Mouse (Mus musculus): ENCODE measurements around the gene Rab8a. TPM values are rescaled to one million over a fixed set of nuclear protein-coding genes. Genes with fewer than 3 reads are reported as not detected.

Rab8a gene
- polyA plus RNA-seq, 1 experiment from 2014 or later: 110 TPM

DNA sequence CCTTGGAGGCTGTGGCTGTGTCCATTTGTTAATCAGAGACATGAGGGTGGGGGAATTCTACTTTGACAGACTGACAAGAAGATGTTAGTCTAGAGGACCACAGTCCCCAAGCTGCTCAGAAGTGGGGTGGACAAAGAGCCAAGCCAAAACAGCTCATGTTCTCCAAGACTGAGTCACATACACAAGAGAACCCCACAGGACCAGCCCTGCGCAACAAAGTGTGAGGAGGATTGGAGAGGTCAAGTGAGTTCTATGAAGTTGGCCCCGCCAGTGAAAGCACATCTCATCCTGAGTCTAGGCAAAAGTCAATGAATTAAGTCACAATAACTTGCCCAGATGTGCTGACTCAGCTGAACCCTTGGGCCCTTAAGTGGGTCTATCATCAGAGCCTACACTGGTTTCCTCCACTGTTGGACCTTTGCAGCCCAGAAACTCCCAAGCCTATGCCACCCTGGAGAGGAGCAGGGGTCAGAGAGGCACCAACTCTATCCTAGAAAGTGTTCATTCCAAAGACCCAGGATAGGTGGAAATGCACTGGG lies 26.9 kb downstream of the Rab8a start:
- Histone ChIP-seq H3K27ac (no peak overlapping the region), H3K27me3 (no peaks in the 10 kb centered on the region), H3K9ac (no peak overlapping the region), H3K4me2 (no peak overlapping the region), H3K9me3 (no peaks in the 10 kb centered on the region), H3K4me1 (0 out of 2 replicates have a peak, but pooled peaks cover 3% of the 10 kb centered on the region), H3K4me3 (no peak overlapping the region), H3K36me3 (no peaks in the 10 kb centered on the region)
- ATAC-seq (ENCODE audit: insufficient number of reproducible peaks, low FRiP score, low TSS enrichment, low read depth): no peak
- 89% methylated on average over 2 of the region's 2 CpGs for WGBS

DNA sequence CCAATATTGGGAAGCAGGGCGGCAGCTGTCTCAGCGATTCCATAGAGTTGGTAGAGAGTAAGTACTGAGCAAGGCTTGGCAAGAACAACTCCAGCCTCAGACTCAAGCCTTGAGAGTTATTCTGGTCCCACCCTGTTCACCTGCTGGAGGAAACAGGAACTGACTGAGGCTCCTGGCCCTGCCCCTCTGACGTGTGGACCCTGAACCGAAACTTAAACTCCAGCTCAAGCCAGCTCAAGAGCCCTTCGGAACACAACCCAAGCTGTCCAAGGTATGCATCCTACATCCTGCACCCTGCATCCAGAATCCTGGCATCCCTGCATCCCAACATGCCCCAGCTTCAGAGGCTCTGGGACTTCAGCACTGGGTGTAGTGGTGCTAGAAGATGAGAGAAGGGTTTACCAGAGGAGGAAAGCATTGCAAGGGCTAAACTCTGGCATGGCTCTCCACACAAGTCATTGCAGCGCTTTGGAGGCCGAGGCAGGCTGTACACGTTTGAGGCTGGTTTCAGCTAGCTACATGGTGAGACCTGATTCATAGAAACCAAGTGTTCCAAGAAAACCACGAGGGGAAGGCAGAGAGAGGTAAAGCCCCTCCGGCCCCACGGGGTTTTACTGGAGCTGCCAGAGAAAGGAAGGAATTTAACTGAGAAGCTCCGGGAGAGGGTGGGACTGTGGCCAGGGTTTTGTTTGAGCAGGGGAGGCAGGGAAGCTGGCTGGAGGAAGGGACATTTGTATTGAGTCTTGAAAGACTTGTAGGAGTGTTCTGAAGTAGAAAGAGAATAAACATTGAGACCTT lies 28.6 kb downstream of the Rab8a start, which contains the start of gene Hsh2d:
Gene Hsh2d, plus strand, starts transcription at position 222 of the 798 bp plus-strand sequence.
- Histone ChIP-seq H3K36me3 (no peaks in the 10 kb centered on the region), H3K27ac (no peak within 1 kb of the TSS), H3K9ac (no peak within 1 kb of the TSS), H3K4me2 (no peak within 1 kb of the TSS), H3K4me1 (0 out of 2 replicates have a peak, but pooled peaks cover 3% of the 10 kb centered on the region), H3K4me3 (no peak within 1 kb of the TSS), H3K9me3 (no peaks in the 10 kb centered on the region), H3K27me3 (no peaks in the 10 kb centered on the region)
- no peak for ATAC-seq (ENCODE audit: insufficient number of reproducible peaks, low FRiP score, low TSS enrichment, low read depth)
- WGBS: 56% methylated on average over 12 of the region's 12 CpGs

DNA sequence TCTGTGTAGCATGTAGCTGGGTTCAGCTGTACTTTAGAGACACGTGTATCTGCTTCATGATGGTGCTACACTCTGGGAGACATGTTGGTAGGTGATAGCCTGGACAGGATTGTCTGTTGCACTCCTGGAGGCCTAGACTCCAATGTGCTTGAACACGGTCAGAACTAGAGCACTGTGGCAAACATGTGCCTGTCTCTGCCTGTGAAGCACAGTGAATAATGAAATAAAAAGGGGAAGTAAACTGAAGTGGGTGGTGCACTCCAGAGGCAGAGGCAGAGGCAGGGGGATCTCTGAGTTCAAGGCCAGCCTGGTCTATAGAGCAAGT lies 29.2 kb downstream of the Rab8a start:
- H3K4me1 ChIP-seq: 0 out of 2 replicates have a peak, but pooled peaks cover 3% of the 10 kb centered on the region
- H3K4me3 ChIP-seq: no peak overlapping the region
- H3K27me3 ChIP-seq: no peaks in the 10 kb centered on the region
- WGBS: 87% methylated on average over 2 of the region's 2 CpGs
- no peak for ATAC-seq (ENCODE audit: insufficient number of reproducible peaks, low FRiP score, low TSS enrichment, low read depth)
- H3K4me2 ChIP-seq: no peak overlapping the region
- no peaks in the 10 kb centered on the region for H3K9me3 ChIP-seq
- H3K27ac ChIP-seq: no peak overlapping the region
- H3K36me3 ChIP-seq: no peaks in the 10 kb centered on the region
- no peak overlapping the region for H3K9ac ChIP-seq

DNA sequence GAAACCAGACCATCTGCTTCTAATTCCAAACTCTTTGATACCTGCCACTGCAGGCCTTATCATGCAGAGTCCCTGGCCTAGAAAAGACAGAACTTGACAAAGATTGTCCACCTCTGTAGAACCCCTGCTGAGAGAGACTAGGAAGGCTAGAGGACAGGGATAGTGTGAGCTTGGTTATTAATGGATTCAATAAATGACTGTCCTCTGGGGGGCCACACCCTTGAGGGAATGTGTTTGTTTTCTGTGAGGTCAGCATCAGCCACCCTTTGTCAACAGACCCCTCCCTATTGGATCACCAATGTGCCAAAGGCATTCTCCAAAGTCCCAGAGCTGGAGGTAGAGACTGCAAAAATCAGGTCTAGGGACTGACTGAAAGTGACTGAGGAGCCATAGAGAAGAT lies 31.1 kb downstream of the Rab8a start:
- no peak for ATAC-seq (ENCODE audit: insufficient number of reproducible peaks, low FRiP score, low TSS enrichment, low read depth)
- H3K9me3 ChIP-seq: no peaks in the 10 kb centered on the region
- no peak overlapping the region for H3K27ac ChIP-seq
- no peaks in the 10 kb centered on the region for H3K27me3 ChIP-seq
- no peak overlapping the region for H3K9ac ChIP-seq
- no peak overlapping the region for H3K4me3 ChIP-seq
- H3K4me2 ChIP-seq: no peak overlapping the region
- H3K36me3 ChIP-seq: no peaks in the 10 kb centered on the region
- 0 out of 2 replicates have a peak, but pooled peaks cover 3% of the 10 kb centered on the region for H3K4me1 ChIP-seq

DNA sequence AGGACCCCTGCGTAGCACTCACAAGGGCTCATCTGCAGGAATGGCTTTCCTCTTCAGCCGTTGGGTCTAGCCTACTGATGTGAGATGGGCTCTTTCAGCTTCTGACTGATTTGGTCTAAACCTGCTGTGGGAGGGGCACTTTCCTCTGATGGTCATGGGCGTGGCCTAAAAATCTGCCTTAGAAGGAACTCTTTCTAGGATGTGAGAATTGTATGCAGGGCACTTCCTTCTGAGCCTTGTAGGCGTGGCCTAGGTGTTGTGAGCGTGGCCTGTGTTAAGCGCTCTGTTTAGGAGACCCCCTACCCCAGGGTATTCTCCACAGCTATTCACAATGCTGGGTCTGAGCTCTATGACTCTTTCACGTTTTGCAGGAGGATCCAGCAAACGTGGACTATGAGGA lies 37.0 kb downstream of the Rab8a start:
- Histone ChIP-seq H3K36me3 (no peaks in the 10 kb centered on the region), H3K27me3 (no peaks in the 10 kb centered on the region), H3K27ac (no peak overlapping the region), H3K4me2 (no peak overlapping the region), H3K4me3 (no peak overlapping the region), H3K9ac (no peak overlapping the region), H3K9me3 (no peaks in the 10 kb centered on the region), H3K4me1 (no peaks in the 10 kb centered on the region)
- 59% methylated on average over 8 of the region's 8 CpGs for WGBS
- no peak for ATAC-seq (ENCODE audit: insufficient number of reproducible peaks, low FRiP score, low TSS enrichment, low read depth)

DNA sequence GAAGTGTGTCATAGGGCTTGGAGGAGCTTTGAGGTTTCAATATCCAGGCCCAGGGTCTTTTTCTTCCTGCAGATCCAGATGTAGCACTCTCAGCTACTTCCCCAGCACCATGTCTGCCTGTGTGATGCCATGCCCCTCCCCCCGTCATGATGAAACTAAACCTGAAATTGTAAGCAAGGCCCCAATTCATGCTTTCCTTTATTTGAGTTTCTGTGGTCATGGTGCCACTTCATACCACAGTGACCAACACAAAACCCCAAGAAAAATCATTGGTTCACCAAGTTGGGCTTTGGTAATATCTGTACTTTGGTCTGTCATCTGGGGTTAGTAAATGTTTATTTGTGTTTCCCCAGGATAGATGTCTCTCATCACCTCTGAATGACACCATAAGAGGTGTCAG lies 47.6 kb downstream of the Rab8a start:
- H3K27me3 ChIP-seq: 0 out of 2 replicates have a peak, but pooled peaks cover 4% of the 10 kb centered on the region
- no peaks in the 10 kb centered on the region for H3K36me3 ChIP-seq
- no peak overlapping the region for H3K27ac ChIP-seq
- no peak overlapping the region for H3K4me3 ChIP-seq
- 65% methylated on average over 1 of the region's 1 CpGs for WGBS
- H3K9ac ChIP-seq: no peak overlapping the region
- H3K4me1 ChIP-seq: no peaks in the 10 kb centered on the region
- H3K9me3 ChIP-seq: peaks cover 2% of the 10 kb centered on the region; the same call in 1 of the 2 replicates
- H3K4me2 ChIP-seq: no peak overlapping the region
- no peak for ATAC-seq (ENCODE audit: insufficient number of reproducible peaks, low FRiP score, low TSS enrichment, low read depth)

DNA sequence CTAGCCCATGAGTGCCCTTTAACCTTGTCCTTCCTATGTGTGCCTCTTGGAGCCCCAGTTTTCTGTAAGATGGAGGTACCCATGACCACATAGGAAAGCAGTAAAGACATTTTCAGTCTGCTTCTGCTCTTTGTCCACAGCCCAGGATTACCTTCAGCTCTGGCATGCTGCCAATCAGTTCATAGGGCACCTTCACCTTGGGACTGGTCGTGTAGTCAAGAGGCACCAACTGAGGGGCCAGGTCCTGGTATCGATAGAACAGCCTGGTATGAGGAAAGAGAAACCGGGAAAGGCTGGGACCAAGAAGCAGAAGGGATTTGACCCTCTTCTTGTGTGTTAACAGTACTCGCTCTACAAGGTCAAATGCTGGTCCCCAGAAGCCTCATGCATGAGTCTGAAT lies 49.2 kb downstream of the Rab8a start:
- Histone ChIP-seq H3K4me2 (no peak overlapping the region), H3K9me3 (no peaks in the 10 kb centered on the region), H3K36me3 (no peaks in the 10 kb centered on the region), H3K4me1 (no peaks in the 10 kb centered on the region), H3K27me3 (0 out of 2 replicates have a peak, but pooled peaks cover 4% of the 10 kb centered on the region), H3K4me3 (no peak overlapping the region), H3K27ac (no peak overlapping the region), H3K9ac (no peak overlapping the region)
- WGBS: 74% methylated on average over 4 of the region's 4 CpGs
- ATAC-seq (ENCODE audit: insufficient number of reproducible peaks, low FRiP score, low TSS enrichment, low read depth): no peak

DNA sequence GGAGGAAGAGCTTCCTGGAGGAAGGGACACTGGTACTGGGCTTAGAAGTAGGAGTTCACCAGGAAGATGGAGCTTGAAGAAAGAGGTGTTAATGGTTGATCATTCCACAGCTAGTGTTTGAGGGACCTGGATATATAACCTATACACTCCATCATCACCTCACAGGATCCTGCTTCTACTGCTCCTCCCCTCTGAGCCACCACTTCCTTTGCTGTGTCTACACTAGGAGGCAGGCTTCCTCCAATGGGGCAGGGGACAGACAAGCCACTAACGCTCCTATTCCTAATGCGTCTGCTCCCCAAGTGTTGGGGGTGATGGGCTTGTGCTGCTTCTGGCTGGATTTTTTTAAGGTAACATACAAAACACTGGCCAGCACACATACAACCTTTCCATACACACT lies 49.7 kb downstream of the Rab8a start:
- Histone ChIP-seq H3K9ac (no peak overlapping the region), H3K4me2 (no peak overlapping the region), H3K4me3 (no peak overlapping the region), H3K4me1 (no peaks in the 10 kb centered on the region), H3K27ac (no peak overlapping the region), H3K36me3 (no peaks in the 10 kb centered on the region), H3K27me3 (0 out of 2 replicates have a peak, but pooled peaks cover 4% of the 10 kb centered on the region), H3K9me3 (no peaks in the 10 kb centered on the region)
- ATAC-seq (ENCODE audit: insufficient number of reproducible peaks, low FRiP score, low TSS enrichment, low read depth): no peak
- WGBS: 63% methylated on average over 2 of the region's 2 CpGs

DNA sequence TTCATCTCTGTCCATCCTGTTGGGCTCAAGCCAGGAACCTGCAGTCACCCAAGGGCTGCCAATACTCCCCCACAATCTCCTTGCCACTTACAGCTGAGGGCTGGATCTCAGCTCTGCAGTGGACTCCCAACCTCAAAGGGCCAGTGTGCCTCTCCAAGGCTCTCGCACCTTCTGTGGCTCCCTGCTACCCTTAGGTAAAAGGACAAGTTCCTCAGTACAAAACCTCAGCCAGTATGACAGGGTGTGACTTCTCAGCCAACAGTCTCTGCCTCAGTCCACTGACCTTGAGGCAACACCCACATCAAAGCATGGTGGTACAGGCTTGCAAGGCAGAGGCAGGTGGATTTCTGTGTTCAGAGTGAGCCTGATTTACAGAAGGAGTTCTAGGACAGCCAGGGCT lies 50.8 kb downstream of the Rab8a start:
- Histone ChIP-seq H3K4me2 (no peak overlapping the region), H3K4me3 (no peak overlapping the region), H3K36me3 (no peaks in the 10 kb centered on the region), H3K4me1 (no peaks in the 10 kb centered on the region), H3K9me3 (no peaks in the 10 kb centered on the region), H3K9ac (no peak overlapping the region), H3K27me3 (peaks cover 4% of the 10 kb centered on the region; the same call in 1 of the 2 replicates), H3K27ac (no peak overlapping the region)
- WGBS: 78% methylated on average over 1 of the region's 1 CpGs
- no peak for ATAC-seq (ENCODE audit: insufficient number of reproducible peaks, low FRiP score, low TSS enrichment, low read depth)

DNA sequence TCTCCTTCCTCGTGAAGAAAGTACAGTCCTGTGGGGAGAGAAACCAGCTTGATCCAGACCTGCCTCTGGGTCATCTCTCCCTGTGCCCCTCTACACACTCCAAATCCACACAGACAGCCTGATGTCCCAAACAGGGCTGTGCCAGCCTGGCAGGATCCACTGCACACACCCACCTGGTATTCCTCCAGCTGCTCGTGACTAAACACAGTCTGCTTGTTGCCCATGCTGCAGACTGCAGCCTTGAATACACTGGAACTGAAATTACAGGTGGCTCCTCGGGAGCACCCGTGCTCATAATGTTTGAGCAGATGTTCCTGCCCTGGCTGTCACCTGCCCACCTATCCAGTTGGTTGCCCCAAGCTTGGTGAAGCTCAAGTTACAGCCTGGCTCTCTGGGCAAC lies 51.8 kb downstream of the Rab8a start, which contains the start of gene Cib3:
Gene Cib3, minus strand, starts transcription at position 87 of the 400 bp plus-strand sequence.
- no peak within 1 kb of the TSS for H3K4me3 ChIP-seq
- H3K4me2 ChIP-seq: no peak within 1 kb of the TSS
- no peaks in the 10 kb centered on the region for H3K36me3 ChIP-seq
- H3K9me3 ChIP-seq: no peaks in the 10 kb centered on the region
- no peak within 1 kb of the TSS for H3K27ac ChIP-seq
- no peak within 1 kb of the TSS for H3K9ac ChIP-seq
- ATAC-seq (ENCODE audit: insufficient number of reproducible peaks, low FRiP score, low TSS enrichment, low read depth): no peak
- H3K4me1 ChIP-seq: no peaks in the 10 kb centered on the region
- WGBS: 48% methylated on average over 4 of the region's 4 CpGs
- peaks cover 4% of the 10 kb centered on the region; the same call in 1 of the 2 replicates for H3K27me3 ChIP-seq

DNA sequence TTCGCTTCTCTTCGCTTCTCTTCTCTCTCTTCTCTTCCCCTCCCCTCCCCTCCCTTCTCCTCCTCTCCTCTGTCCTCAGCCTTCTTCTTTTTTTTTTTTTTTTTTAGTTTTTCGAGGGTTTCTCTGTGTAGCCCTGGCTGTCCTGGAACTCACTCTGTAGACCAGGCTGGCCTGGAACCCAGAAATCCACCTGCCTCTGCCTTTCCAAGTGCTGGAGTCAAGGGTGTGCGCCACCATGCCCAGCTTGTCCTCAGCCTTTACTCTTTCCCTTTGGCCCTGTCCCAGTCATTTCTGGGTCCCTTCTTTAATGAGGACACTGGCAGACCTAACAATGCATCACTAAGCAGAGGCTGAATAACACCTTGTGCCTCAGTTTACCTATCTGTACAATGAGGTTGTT lies 52.5 kb downstream of the Rab8a start, which contains the start of gene Gm11034:
Gene Gm11034, minus strand, starts transcription at position 101 of the 400 bp plus-strand sequence.
- Histone ChIP-seq H3K4me3 (no peak within 1 kb of the TSS), H3K4me2 (no peak within 1 kb of the TSS), H3K4me1 (no peaks in the 10 kb centered on the region), H3K27me3 (peaks cover 4% of the 10 kb centered on the region; the same call in 1 of the 2 replicates), H3K36me3 (no peaks in the 10 kb centered on the region), H3K27ac (no peak within 1 kb of the TSS), H3K9me3 (no peaks in the 10 kb centered on the region), H3K9ac (no peak within 1 kb of the TSS)
- WGBS: 70% methylated on average over 4 of the region's 4 CpGs
- no peak for ATAC-seq (ENCODE audit: insufficient number of reproducible peaks, low FRiP score, low TSS enrichment, low read depth)

DNA sequence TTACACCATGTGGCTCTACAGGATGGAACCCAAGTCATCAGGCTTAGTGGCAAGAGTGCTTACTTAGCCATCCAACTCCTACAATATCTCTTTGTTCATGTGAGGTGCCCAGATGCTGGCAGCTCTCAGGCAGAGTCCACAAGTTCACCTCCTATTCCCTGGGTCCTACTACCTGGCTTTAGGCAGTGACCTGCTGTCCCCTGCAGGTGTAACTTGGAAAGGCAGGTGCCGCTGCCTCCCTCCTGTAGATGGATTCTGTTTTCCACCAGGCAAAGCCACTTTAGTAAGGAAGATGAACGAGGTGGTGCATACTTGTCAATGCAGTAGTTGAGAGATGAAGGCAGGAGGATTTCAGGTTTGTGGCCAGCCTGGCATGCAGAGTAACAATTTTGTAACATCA lies 54.1 kb downstream of the Rab8a start:
- H3K4me1 ChIP-seq: no peaks in the 10 kb centered on the region
- no peak overlapping the region for H3K9ac ChIP-seq
- H3K27ac ChIP-seq: no peak overlapping the region
- no peak for ATAC-seq (ENCODE audit: insufficient number of reproducible peaks, low FRiP score, low TSS enrichment, low read depth)
- WGBS: 34% methylated on average over 2 of the region's 2 CpGs
- no peaks in the 10 kb centered on the region for H3K36me3 ChIP-seq
- peaks cover 4% of the 10 kb centered on the region; the same call in 1 of the 2 replicates for H3K27me3 ChIP-seq
- no peaks in the 10 kb centered on the region for H3K9me3 ChIP-seq
- no peak overlapping the region for H3K4me2 ChIP-seq
- no peak overlapping the region for H3K4me3 ChIP-seq

All from limb, embryonic 15.5 days (tissue).